Mouse (Mus musculus) cortical plate, adult 2 months (tissue): ENCODE measurements at regions not wholly inside any gene's neighbourhood (a gene's known extent, or its start where the extent isn't known, plus 50 kb on each side); places are given as distances from the start of the nearest gene placed in this dataset.

Experiments
- H3K27ac ChIP-seq: fragments of 200-500 bp; 2 replicates; pipeline ENCODE4 v1.5.1; 2012; ENCODE audit warnings: low read length, control low read depth, inconsistent platforms; ENCODE audit not compliant: insufficient read depth
- H3K4me1 ChIP-seq: fragments of 200-500 bp; 2 replicates; pipeline ENCODE4 v1.6.1; 2011; ENCODE audit warnings: low read length; ENCODE audit not compliant: control insufficient read depth, insufficient read depth
- H3K4me3 ChIP-seq: fragments of 200-500 bp; 2 replicates; pipeline ENCODE4 v1.5.1; 2011; ENCODE audit warnings: mild to moderate bottlenecking, low read length, control low read depth; ENCODE audit not compliant: insufficient read depth
- CTCF ChIP-seq: fragments of 200-500 bp; IDR thresholded peaks from 2 replicates; pipeline ENCODE4 v1.5.1; 2011; ENCODE audit warnings: mild to moderate bottlenecking, control low read depth, low read length; ENCODE audit not compliant: insufficient read depth; ENCODE audit errors: extremely low read depth
- POLR2A ChIP-seq: fragments of 200-500 bp; IDR thresholded peaks from 2 replicates; pipeline ENCODE4 v1.6.1; 2011; ENCODE audit warnings: mild to moderate bottlenecking, low read length, control low read depth; ENCODE audit not compliant: insufficient read depth; ENCODE audit errors: extremely low read depth

DNA sequence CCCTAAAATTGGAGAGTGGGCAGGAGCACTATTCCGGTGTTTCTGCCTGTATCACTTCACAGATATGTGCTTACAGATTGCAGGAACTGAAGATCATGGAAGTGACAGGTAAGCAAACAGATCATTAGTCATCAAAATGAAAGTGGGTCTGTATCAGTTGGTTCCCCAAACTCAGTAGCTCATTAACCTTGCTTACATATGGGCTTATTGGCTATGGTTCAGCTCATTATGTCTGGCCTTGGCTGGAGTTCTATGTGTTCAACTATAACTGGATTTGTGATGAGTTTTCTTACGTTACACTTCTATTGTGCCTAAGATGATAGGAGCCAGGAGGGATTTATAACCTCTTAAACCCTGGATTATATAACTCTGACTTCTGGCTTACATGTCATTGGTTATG lies 133.5 kb upstream of the Bmper start:
- Histone ChIP-seq H3K27ac (no peak overlapping the region), H3K4me1 (no peaks in the 10 kb centered on the region), H3K4me3 (no peak overlapping the region)
- no peak for TF ChIP-seq POLR2A
- no peak for TF ChIP-seq CTCF

DNA sequence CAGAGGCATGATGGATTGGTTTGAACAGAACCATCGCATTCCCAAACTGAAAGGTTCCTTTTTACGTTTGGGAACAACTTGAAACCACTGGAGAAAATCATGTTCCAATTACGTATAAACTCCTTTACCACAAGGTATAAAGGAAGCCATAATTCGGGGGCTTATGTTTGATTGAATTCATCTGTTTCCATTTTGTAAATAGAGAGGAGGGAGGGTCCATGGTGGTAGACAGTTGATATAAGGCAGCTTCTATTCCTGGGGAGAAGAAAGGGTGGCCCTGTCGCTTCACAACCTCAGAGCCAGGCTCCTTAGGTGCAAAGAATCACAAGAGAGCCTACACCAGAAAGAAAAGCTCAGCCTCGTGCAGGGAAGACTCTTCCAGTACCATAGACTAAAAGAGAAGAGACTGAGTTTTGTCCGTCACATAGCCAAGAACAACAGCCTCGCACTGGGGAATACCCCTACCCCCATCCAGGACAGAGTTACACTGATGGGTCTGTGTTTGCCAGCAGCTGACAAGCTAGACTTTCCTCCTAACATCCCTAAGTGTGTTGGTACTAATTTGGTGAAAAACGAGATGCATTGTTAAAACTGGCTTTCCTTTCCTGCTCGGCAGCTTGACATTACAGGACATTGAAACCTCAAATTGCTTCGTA lies 125.6 kb upstream of the Bmper start:
- no peak for TF ChIP-seq POLR2A
- no peak for TF ChIP-seq CTCF
- H3K27ac ChIP-seq: no peak overlapping the region

DNA sequence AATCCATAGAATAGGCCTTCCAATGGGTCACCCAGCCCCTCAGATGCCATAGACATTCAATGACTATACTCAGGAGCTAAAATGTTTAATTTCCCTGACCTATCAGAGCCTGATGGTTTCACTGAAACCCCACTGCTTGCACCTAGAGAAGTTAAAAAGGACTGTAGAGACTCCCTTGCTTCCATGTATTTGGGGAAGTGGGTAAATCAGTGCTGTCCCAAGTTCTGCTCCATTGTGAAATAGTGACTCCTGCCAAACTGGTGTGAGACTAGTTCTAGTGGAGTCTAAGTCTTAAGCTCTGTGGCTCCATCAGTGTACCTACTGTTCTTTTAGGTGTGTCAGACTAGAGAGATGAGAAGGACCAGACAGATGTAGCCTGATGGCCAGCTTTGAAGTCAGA lies 121.3 kb upstream of the Bmper start:
- Histone ChIP-seq H3K4me1 (no peaks in the 10 kb centered on the region), H3K4me3 (no peak overlapping the region), H3K27ac (no peak overlapping the region)
- TF ChIP-seq POLR2A (no peak), CTCF (no peak)

More for the DNA sequence above, 125.6 kb upstream of the Bmper start:
- Histone ChIP-seq H3K4me1 (no peaks in the 10 kb centered on the region), H3K4me3 (no peak overlapping the region)

DNA sequence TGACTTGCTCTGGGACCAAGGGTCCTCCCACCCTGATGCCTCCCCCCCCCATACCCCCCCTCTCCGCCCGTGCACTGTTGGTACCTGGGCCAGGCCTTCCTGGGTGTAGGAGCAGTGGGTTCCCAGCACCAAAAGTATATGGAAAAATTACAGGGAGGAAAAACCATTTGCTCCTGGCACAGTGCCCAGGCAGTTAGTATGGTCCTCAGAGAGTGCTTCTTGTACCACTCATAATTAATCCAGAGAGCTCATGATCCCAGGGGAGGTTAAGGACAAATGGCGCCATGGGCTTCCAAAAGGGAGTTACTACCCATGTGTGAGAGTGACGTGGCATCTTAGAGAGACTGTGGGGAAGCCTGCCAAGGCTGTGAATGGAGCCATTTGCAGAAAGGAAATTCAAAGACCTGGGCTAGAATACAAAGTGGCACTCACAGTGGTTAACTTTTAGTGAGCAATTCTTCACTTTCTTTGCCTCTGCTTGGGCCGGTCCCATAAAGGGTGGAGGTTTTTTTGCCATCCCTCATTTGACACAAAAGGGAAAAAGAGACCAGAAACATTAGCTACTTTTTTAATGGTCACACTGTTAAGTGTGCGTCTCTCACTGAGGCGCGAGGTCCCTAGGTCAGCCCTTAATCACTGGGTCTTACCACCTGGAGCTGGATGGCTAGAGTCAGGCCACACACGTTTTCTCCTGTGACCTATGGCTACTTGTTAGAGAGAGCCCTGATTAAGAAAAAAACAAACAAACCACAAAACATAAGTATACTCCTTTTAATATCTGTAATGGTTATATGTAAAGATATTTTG lies 120.7 kb upstream of the Bmper start:
- H3K27ac ChIP-seq: no peak overlapping the region
- TF ChIP-seq CTCF: no peak
- TF ChIP-seq POLR2A: no peak
- no peak overlapping the region for H3K4me3 ChIP-seq
- no peaks in the 10 kb centered on the region for H3K4me1 ChIP-seq

- Histone ChIP-seq H3K4me3 (no peak overlapping the region), H3K4me1 (no peaks in the 10 kb centered on the region), H3K27ac (no peak overlapping the region)
- TF ChIP-seq POLR2A (no peak), CTCF (no peak)
Observed at GRCm38 (mm10) chr9:23111500-23111899, 111.4 kb upstream of the Bmper start.

GRCm38 (mm10) chr9:23115026-23115425 lies 107.8 kb upstream of the Bmper start:
- H3K4me1 ChIP-seq: no peaks in the 10 kb centered on the region
- H3K4me3 ChIP-seq: no peak overlapping the region
- H3K27ac ChIP-seq: no peak overlapping the region
- TF ChIP-seq POLR2A: no peak
- TF ChIP-seq CTCF: no peak

GRCm38 (mm10) chr9:23115540-23115939 lies 107.3 kb upstream of the Bmper start:
- Histone ChIP-seq H3K4me3 (no peak overlapping the region), H3K27ac (no peak overlapping the region), H3K4me1 (no peaks in the 10 kb centered on the region)
- TF ChIP-seq CTCF (no peak), POLR2A (no peak)

GRCm38 (mm10) chr9:23116311-23116710 lies 106.6 kb upstream of the Bmper start:
- TF ChIP-seq POLR2A (no peak), CTCF (no peak)
- H3K4me1 ChIP-seq: no peaks in the 10 kb centered on the region
- no peak overlapping the region for H3K27ac ChIP-seq
- H3K4me3 ChIP-seq: no peak overlapping the region

DNA sequence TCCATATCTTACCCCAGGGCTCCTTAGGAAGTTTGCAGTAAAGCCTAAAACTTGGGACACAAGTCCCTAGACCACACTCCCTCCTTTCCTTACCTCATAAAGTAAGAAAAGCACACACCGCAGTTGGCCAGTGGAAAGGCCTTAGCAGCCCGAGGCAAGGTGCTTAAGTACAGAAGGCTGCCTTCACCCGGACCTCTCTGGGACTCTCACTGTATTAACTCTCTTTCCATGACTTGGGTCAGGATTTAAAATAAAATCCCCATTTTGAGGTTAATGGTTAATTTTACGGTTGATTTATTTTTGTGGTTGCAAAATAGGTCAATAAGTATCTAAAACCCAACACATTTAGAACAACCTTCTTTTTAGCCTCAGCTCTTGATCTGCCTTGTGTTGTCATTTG lies 103.1 kb upstream of the Bmper start:
- no peak for TF ChIP-seq CTCF
- no peak for TF ChIP-seq POLR2A

GRCm38 (mm10) chr9:23120814-23121213 lies 102.1 kb upstream of the Bmper start:
- Histone ChIP-seq H3K27ac (no peak overlapping the region), H3K4me1 (peaks cover 1% of the 10 kb centered on the region; the same call in 1 of the 2 replicates), H3K4me3 (no peak overlapping the region)
- no peak for TF ChIP-seq POLR2A
- no peak for TF ChIP-seq CTCF

More for the DNA sequence above, 103.1 kb upstream of the Bmper start:
- Histone ChIP-seq H3K27ac (no peak overlapping the region), H3K4me1 (no peaks in the 10 kb centered on the region), H3K4me3 (no peak overlapping the region)

GRCm38 (mm10) chr9:23122524-23122923 lies 100.4 kb upstream of the Bmper start:
- H3K27ac ChIP-seq: no peak overlapping the region
- no peak for TF ChIP-seq CTCF
- no peak for TF ChIP-seq POLR2A
- H3K4me1 ChIP-seq: peaks cover 3% of the 10 kb centered on the region; the same call in 1 of the 2 replicates
- no peak overlapping the region for H3K4me3 ChIP-seq
